Mouse (Mus musculus) cortical plate, adult 2 months (tissue): ENCODE data around the gene Saa3.

ENCODE experiments used
- CTCF ChIP-seq: fragments of 200-500 bp; IDR thresholded peaks from 2 replicates; pipeline ENCODE4 v1.5.1; 2011; ENCODE audit warnings: mild to moderate bottlenecking, control low read depth, low read length; ENCODE audit not compliant: insufficient read depth; ENCODE audit errors: extremely low read depth
- POLR2A ChIP-seq: fragments of 200-500 bp; IDR thresholded peaks from 2 replicates; pipeline ENCODE4 v1.6.1; 2011; ENCODE audit warnings: mild to moderate bottlenecking, low read length, control low read depth; ENCODE audit not compliant: insufficient read depth; ENCODE audit errors: extremely low read depth

DNA sequence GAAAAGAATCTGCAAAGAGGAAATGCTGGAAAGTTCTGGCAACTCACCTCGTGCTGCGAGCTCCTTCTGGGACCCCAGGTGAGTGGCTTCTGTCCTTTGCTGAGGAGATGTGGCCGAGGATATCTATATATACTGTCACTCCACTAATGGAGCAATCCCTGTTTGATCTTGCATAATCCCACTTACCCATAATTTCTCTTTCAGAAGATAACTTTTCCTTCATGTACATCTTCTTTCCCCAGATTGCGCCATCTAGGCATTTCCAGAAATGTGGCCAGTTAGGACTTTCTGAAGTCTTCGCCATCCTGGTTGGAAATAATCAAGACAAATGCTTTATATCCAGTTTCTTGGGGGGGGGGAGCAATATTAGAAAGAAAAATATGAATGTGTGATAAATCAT lies at the start of gene Saa3:
- TF ChIP-seq CTCF (no peak), POLR2A (no peak)
